Mouse (Mus musculus): Measurements from ENCODE around the gene Grin3b.

- TF ChIP-seq CTCF (IDR thresholded peaks at IDR 0.05; ENCODE audit: low read depth) (no peak), EP300 (IDR thresholded peaks at IDR 0.05; ENCODE audit: low read depth) (no peak)
Observed at GRCm38 (mm10) chr10:79930826-79931186, 39.7 kb upstream of the Grin3b start.

Measured in liver, embryonic 14.5 days (tissue).